Comparison of ENCODE assay signal across 8 mouse cellular contexts in genomic region chr14:75834739-75835381, GRCm38 (mm10). TPM values are rescaled to one million over a fixed set of nuclear protein-coding genes. Genes with fewer than 3 reads are reported as not detected.
DNase-seq lines count a peak whose midpoint lies in the region; ATAC-seq and TF ChIP-seq lines count a peak whose summit lies in the region.

No protein-coding gene starts in this region.

- H3K4me3 ChIP-seq in forebrain, embryonic 15.5 days: peak overlapping the region; percentile 40
- peak overlapping the region; percentile 44 for H3K4me3 ChIP-seq in hindbrain, embryonic 13.5 days
- peak overlapping the region; percentile 54 for H3K4me3 ChIP-seq in liver, adult 2 months (ENCODE audit: insufficient read depth, low read depth, low read length)
- peak overlapping the region; percentile 37 for H3K4me3 ChIP-seq in midbrain, postnatal 0 days (ENCODE audit: low read depth, low read length)
- peak overlapping the region; percentile 96 for H3K4me3 ChIP-seq in testis, adult 2 months (ENCODE audit: control insufficient read depth, low read depth, low read length)

- H3K9me3 ChIP-seq in forebrain, embryonic 15.5 days: no peaks in the 10 kb centered on the region
- no peaks in the 10 kb centered on the region for H3K9me3 ChIP-seq in hindbrain, embryonic 13.5 days
- H3K9me3 ChIP-seq in midbrain, postnatal 0 days (ENCODE audit: low read length): no peaks in the 10 kb centered on the region

- H3K27ac ChIP-seq in forebrain, embryonic 15.5 days (replicated peaks): peak overlapping the region; percentile 61
- peak overlapping the region; percentile 83 for H3K27ac ChIP-seq in hindbrain, embryonic 13.5 days
- peak overlapping the region; percentile 93 for H3K27ac ChIP-seq in liver, adult 2 months (replicated peaks; ENCODE audit: insufficient read depth, low read depth, low read length)
- peak overlapping the region; percentile 81 for H3K27ac ChIP-seq in midbrain, postnatal 0 days (ENCODE audit: low read depth, low read length)
- H3K27ac ChIP-seq in testis, adult 2 months (ENCODE audit: control insufficient read depth, insufficient read depth, low read depth, low read length): peak overlapping the region; percentile 97

- H3K27me3 ChIP-seq in forebrain, embryonic 15.5 days: no peaks in the 10 kb centered on the region
- 0 out of 2 replicates have a peak, but pooled peaks cover 5% of the 10 kb centered on the region for H3K27me3 ChIP-seq in hindbrain, embryonic 13.5 days
- no peaks in the 10 kb centered on the region for H3K27me3 ChIP-seq in liver, adult 2 months (ENCODE audit: control insufficient read depth, insufficient read depth, low read length)
- no peaks in the 10 kb centered on the region for H3K27me3 ChIP-seq in midbrain, postnatal 0 days (ENCODE audit: insufficient read depth, low read length)
- no peaks in the 10 kb centered on the region for H3K27me3 ChIP-seq in testis, adult 2 months (ENCODE audit: control insufficient read depth, insufficient read depth, low read length)

- peak; percentile 42 for TF ChIP-seq CTCF in liver, adult 2 months (IDR thresholded peaks at IDR 0.05; ENCODE audit: low read depth, low read length)
- peak; percentile 43 for TF ChIP-seq CTCF in midbrain, postnatal 0 days (IDR thresholded peaks at IDR 0.05)
- 0 out of 2 replicates have a peak, but pooled peaks have one; percentile 16 for TF ChIP-seq CTCF in testis, adult 2 months (IDR thresholded peaks at IDR 0.05; ENCODE audit: control insufficient read depth, insufficient read depth, insufficient replicate concordance, low read depth, low read length)

- 2% methylated on average over 16 of the region's 16 CpGs for WGBS in forebrain, embryonic 15.5 days
- WGBS in hindbrain, embryonic 13.5 days: under 1% methylated on average over 16 of the region's 16 CpGs
- WGBS in liver, adult 2 months: under 1% methylated on average over 16 of the region's 16 CpGs
- WGBS in midbrain, postnatal 0 days: under 1% methylated on average over 16 of the region's 16 CpGs

- no peaks in the 10 kb centered on the region for H3K36me3 ChIP-seq in forebrain, embryonic 15.5 days
- no peaks in the 10 kb centered on the region for H3K36me3 ChIP-seq in hindbrain, embryonic 13.5 days
- no peaks in the 10 kb centered on the region for H3K36me3 ChIP-seq in liver, adult 2 months (ENCODE audit: control insufficient read depth, insufficient read depth, low read length)
- H3K36me3 ChIP-seq in midbrain, postnatal 0 days (ENCODE audit: insufficient read depth, low read length): no peaks in the 10 kb centered on the region
- no peaks in the 10 kb centered on the region for H3K36me3 ChIP-seq in testis, adult 2 months (ENCODE audit: control insufficient read depth, insufficient read depth, low read length)

- TF ChIP-seq POLR2A in liver, adult 2 months (IDR thresholded peaks at IDR 0.05; ENCODE audit: extremely low read depth, insufficient read depth, low read length): no peak
- TF ChIP-seq POLR2A in testis, adult 2 months (IDR thresholded peaks at IDR 0.05; ENCODE audit: control insufficient read depth, low read depth, low read length): no peak; the same call in 1 of the 2 replicates

- DNase-seq in layer of hippocampus, adult 9-11 months: peak; percentile 48
- DNase-seq in layer of hippocampus, adult 18-20 months (ENCODE audit: low spot score in 2 of 2): no peak
- peak; percentile 65 for DNase-seq in c-Kit-positive CD71-negative TER-119-negative erythroid progenitor cells, embryonic 14.5 days (ENCODE audit: low read depth)
- DNase-seq in liver, adult 2 months (ENCODE audit: extremely low read depth, low read depth, low spot score): no peak
- peak; percentile 46 for DNase-seq in midbrain, postnatal 0 days (ENCODE audit: low spot score)

- H3K4me1 ChIP-seq in forebrain, embryonic 15.5 days: peaks cover 25% of the 10 kb centered on the region
- peaks cover 25% of the 10 kb centered on the region for H3K4me1 ChIP-seq in hindbrain, embryonic 13.5 days (replicated peaks)
- H3K4me1 ChIP-seq in liver, adult 2 months (ENCODE audit: control insufficient read depth, insufficient read depth, low read length): peaks cover 14% of the 10 kb centered on the region
- peaks cover 6% of the 10 kb centered on the region for H3K4me1 ChIP-seq in midbrain, postnatal 0 days (ENCODE audit: insufficient read depth, low read length)
- peaks cover 29% of the 10 kb centered on the region for H3K4me1 ChIP-seq in testis, adult 2 months (ENCODE audit: control insufficient read depth, insufficient read depth, low read length)

- H3K9ac ChIP-seq in forebrain, embryonic 15.5 days (replicated peaks): peak overlapping the region; percentile 52
- H3K9ac ChIP-seq in hindbrain, embryonic 13.5 days: peak overlapping the region; percentile 71
- H3K9ac ChIP-seq in liver, adult 2 months (ENCODE audit: low read depth, low read length): peak overlapping the region; percentile 77
- peak overlapping the region; percentile 56 for H3K9ac ChIP-seq in midbrain, postnatal 0 days (replicated peaks; ENCODE audit: low read length, poor library complexity, severe bottlenecking)

- H3K4me2 ChIP-seq in forebrain, embryonic 15.5 days (replicated peaks): peak overlapping the region; percentile 73
- H3K4me2 ChIP-seq in hindbrain, embryonic 13.5 days: peak overlapping the region; percentile 78
- peak overlapping the region; percentile 87 for H3K4me2 ChIP-seq in midbrain, postnatal 0 days (ENCODE audit: low read depth, low read length, poor library complexity, severe bottlenecking)

- no peaks in the 10 kb centered on the region for H3K79me2 ChIP-seq in liver, adult 2 months (ENCODE audit: control insufficient read depth, insufficient read depth, low read length)

- ATAC-seq in forebrain, embryonic 15.5 days (replicated peaks): peak; percentile 30
- peak; percentile 37 for ATAC-seq in hindbrain, embryonic 13.5 days (ENCODE audit: low FRiP score)
- ATAC-seq in midbrain, postnatal 0 days (ENCODE audit: low FRiP score): peak; percentile 50

RNA-seq across cellular contexts. Expression of gene Tpt1, which starts 10.0 kb away (rescaled TPM):
- total RNA-seq in layer of hippocampus, adult 18-20 months (2021): 100 to 1,000 TPM; 912 to 940 TPM
- polyA plus RNA-seq in forebrain, embryonic 15.5 days (2015; fragmentation: Nextera tagmentation; extraction: Ambion mirVana): 868 and 874 TPM in 2 replicates
- polyA plus RNA-seq in hindbrain, embryonic 13.5 days (2015; fragmentation: Nextera tagmentation; extraction: Ambion mirVana): 884 and 886 TPM in 2 replicates
- 1,382 and 1,429 TPM in 2 replicates for total RNA-seq in liver, adult 2 months (2014; rRNA removed)
- 1,392 and 1,422 TPM in 2 replicates for polyA plus RNA-seq in liver, adult 2 months (2012; rRNA removed)
- total RNA-seq in midbrain, postnatal 0 days (2014; rRNA removed): 555 and 595 TPM in 2 replicates
- polyA plus RNA-seq in midbrain, postnatal 0 days (2015; fragmentation: Nextera tagmentation; extraction: Ambion mirVana): 612 and 651 TPM in 2 replicates
- polyA plus RNA-seq in testis, adult 2 months (2012; rRNA removed): 478 and 593 TPM in 2 replicates

RNA-seq across cellular contexts. Expression of gene Slc25a30, which starts 48.0 kb away (rescaled TPM):
- total RNA-seq in layer of hippocampus, adult 18-20 months (2021): 10 to 100 TPM; 12.8 to 14.3 TPM
- polyA plus RNA-seq in forebrain, embryonic 15.5 days (2015; fragmentation: Nextera tagmentation; extraction: Ambion mirVana): 9.7 and 9.9 TPM in 2 replicates
- polyA plus RNA-seq in hindbrain, embryonic 13.5 days (2015; fragmentation: Nextera tagmentation; extraction: Ambion mirVana): 11.4 and 12.2 TPM in 2 replicates
- 10.5 and 14.8 TPM in 2 replicates for total RNA-seq in liver, adult 2 months (2014; rRNA removed)
- 7.3 and 17.4 TPM in 2 replicates for polyA plus RNA-seq in liver, adult 2 months (2012; rRNA removed)
- total RNA-seq in midbrain, postnatal 0 days (2014; rRNA removed): 9.6 and 17.1 TPM in 2 replicates
- polyA plus RNA-seq in midbrain, postnatal 0 days (2015; fragmentation: Nextera tagmentation; extraction: Ambion mirVana): 6.2 and 6.5 TPM in 2 replicates
- polyA plus RNA-seq in testis, adult 2 months (2012; rRNA removed): 12.5 and 16.5 TPM in 2 replicates

Comparison
In these comparisons a context has a peak if more than half of its experiments do, and no peak if none do; other contexts are left out.
1. DNase-seq: peak in layer of hippocampus, adult 9-11 months (single experiment), c-Kit-positive CD71-negative TER-119-negative erythroid progenitor cells, embryonic 14.5 days (single experiment) and midbrain, postnatal 0 days (single experiment); none in layer of hippocampus, adult 18-20 months (0 of 2) and liver, adult 2 months (single experiment).
2. H3K4me3 ChIP-seq: peak in every context shown above with its lines; median percentile 96 in testis, adult 2 months; 54 in liver, adult 2 months; 44 in hindbrain, embryonic 13.5 days; 40 in forebrain, embryonic 15.5 days; 37 in midbrain, postnatal 0 days.
3. Peak in every context shown above with its lines, with median percentiles within 50 percentile points of each other: ATAC-seq, H3K27ac ChIP-seq, H3K4me2 ChIP-seq, H3K9ac ChIP-seq and CTCF ChIP-seq.